Mouse (Mus musculus): Measurements from ENCODE around the gene Stab1. TPM values are rescaled to one million over a fixed set of nuclear protein-coding genes. Genes with fewer than 3 reads are reported as not detected.

Stab1 gene
- polyA plus RNA-seq, 1 experiment from 2014 or later, result 26.6 TPM

DNA sequence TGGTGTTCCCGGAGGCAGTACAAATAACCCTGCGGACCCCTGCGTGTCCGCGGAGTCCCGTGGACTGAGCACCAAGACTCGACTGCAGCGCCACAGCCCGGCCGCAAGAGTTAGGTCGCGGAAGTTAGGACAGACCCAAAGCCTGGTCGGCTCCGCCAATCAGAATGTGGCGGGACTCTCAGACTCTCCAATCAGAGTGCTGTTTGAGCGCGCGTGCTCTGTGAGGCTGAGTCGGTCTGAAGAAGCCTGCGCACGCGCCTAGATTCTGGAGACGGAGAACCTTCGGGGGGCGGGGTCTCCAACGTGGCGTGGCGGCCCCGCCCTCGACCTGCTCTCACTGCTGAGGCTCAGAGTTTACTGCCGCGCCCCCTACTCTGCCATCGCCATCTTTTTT, 39.6 kb downstream of the Stab1 start, which contains the start of gene Smim4:
Smim4 (minus strand) TSS at position 131 of the 394 bp plus-strand sequence.
- peak; percentile 94 for ATAC-seq (ENCODE audit: low FRiP score, low TSS enrichment)
- Histone ChIP-seq H3K27me3 (ENCODE audit: control insufficient read depth, insufficient read depth, low read length) (no peaks in the 10 kb centered on the region), H3K9ac (replicated peaks; ENCODE audit: low read length) (peak within 1 kb of the TSS; percentile 72), H3K27ac (replicated peaks; ENCODE audit: low read depth, low read length) (peak within 1 kb of the TSS; percentile 91), H3K4me3 (replicated peaks; ENCODE audit: low read depth, low read length) (peak within 1 kb of the TSS; percentile 71), H3K9me3 (ENCODE audit: control insufficient read depth, low read length) (no peaks in the 10 kb centered on the region), H3K4me2 (ENCODE audit: low read length) (peak within 1 kb of the TSS; percentile 72), H3K4me1 (ENCODE audit: control insufficient read depth, insufficient read depth, low read length) (peaks cover 44% of the 10 kb centered on the region), H3K36me3 (ENCODE audit: control insufficient read depth, insufficient read depth, low read length) (peaks cover 8% of the 10 kb centered on the region; the same call in 1 of the 2 replicates)
- DNase-seq, result peak; percentile 100
- under 1% methylated on average over 33 of the region's 33 CpGs for WGBS

DNA sequence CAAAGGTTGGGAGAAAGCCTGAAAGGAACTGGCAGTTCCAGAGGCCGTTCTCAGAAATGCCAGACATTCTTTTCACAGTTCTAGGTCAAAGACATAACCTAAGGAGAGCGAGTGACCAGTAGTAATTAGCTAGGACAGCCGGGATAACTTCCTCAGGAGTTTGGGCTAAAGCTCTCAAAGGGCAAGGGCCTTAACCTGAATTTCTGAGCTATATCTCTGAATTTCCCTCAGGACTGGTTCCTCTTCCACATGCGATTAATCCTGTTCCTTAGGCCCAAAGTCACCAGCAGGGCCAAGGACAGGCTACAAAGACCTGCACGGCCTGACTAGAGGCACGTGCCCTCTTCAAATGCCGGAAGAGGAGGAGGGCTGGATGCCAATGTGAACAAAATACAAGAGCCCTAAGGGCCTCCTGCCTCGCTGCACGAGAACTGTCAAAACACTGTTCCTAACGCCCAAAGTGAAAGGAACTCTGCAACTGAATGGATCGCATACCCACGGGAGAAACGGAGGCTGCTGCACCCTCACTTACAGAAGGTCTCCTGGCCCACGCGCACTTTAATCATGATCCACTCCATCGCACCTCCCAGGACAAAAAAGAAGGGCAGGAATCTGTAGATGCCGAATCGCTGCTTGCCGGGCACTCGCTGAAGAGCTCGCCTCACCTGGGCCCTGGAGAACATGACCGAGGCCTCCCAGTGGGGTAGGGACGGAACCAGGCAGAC, 40.2 kb downstream of the Stab1 start:
- peak; percentile 57 for DNase-seq
- Histone ChIP-seq H3K36me3 (ENCODE audit: control insufficient read depth, insufficient read depth, low read length) (peaks cover 14% of the 10 kb centered on the region; the same call in 1 of the 2 replicates), H3K27me3 (ENCODE audit: control insufficient read depth, insufficient read depth, low read length) (no peaks in the 10 kb centered on the region), H3K9me3 (ENCODE audit: control insufficient read depth, low read length) (no peaks in the 10 kb centered on the region), H3K4me2 (ENCODE audit: low read length) (peak overlapping the region; percentile 72), H3K9ac (replicated peaks; ENCODE audit: low read length) (peak overlapping the region; percentile 72), H3K27ac (replicated peaks; ENCODE audit: low read depth, low read length) (peak overlapping the region; percentile 75), H3K4me1 (ENCODE audit: control insufficient read depth, insufficient read depth, low read length) (peaks cover 40% of the 10 kb centered on the region), H3K4me3 (replicated peaks; ENCODE audit: low read depth, low read length) (peak overlapping the region; percentile 71)
- ATAC-seq (ENCODE audit: low FRiP score, low TSS enrichment), result no peak
- 2% methylated on average over 23 of the region's 23 CpGs for WGBS

DNA sequence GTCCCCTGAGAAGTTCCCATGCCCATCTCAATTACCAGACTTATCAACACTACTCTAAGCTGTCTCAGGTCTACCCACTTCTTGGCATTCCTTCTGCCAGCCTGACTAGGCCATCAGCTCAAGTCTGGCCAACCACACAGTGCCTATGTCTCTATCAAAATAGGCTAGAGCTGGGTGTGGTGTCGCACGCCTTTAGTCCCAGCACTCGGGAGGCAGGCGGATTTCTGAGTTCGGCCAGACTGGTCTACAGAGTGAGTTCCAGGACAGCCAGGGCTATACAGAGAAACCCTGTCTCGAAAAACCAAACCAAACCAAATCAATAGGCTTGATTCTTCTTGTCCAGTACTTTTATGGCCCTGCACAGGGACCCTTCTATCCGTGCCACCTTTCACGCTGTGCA, 41.6 kb downstream of the Stab1 start:
- no peaks in the 10 kb centered on the region for H3K27me3 ChIP-seq (ENCODE audit: control insufficient read depth, insufficient read depth, low read length)
- H3K9ac ChIP-seq (replicated peaks; ENCODE audit: low read length), result no peak overlapping the region
- WGBS, result 93% methylated on average over 8 of the region's 8 CpGs
- H3K4me2 ChIP-seq (ENCODE audit: low read length), result peak overlapping the region; percentile 29; the same call in 1 of the 2 replicates
- H3K4me1 ChIP-seq (ENCODE audit: control insufficient read depth, insufficient read depth, low read length), result peaks cover 25% of the 10 kb centered on the region
- no peak overlapping the region for H3K4me3 ChIP-seq (replicated peaks; ENCODE audit: low read depth, low read length)
- no peak overlapping the region for H3K27ac ChIP-seq (replicated peaks; ENCODE audit: low read depth, low read length)
- H3K36me3 ChIP-seq (ENCODE audit: control insufficient read depth, insufficient read depth, low read length), result peaks cover 18% of the 10 kb centered on the region
- ATAC-seq (ENCODE audit: low FRiP score, low TSS enrichment) (no peak), DNase-seq (no peak)
- no peaks in the 10 kb centered on the region for H3K9me3 ChIP-seq (ENCODE audit: control insufficient read depth, low read length)

DNA sequence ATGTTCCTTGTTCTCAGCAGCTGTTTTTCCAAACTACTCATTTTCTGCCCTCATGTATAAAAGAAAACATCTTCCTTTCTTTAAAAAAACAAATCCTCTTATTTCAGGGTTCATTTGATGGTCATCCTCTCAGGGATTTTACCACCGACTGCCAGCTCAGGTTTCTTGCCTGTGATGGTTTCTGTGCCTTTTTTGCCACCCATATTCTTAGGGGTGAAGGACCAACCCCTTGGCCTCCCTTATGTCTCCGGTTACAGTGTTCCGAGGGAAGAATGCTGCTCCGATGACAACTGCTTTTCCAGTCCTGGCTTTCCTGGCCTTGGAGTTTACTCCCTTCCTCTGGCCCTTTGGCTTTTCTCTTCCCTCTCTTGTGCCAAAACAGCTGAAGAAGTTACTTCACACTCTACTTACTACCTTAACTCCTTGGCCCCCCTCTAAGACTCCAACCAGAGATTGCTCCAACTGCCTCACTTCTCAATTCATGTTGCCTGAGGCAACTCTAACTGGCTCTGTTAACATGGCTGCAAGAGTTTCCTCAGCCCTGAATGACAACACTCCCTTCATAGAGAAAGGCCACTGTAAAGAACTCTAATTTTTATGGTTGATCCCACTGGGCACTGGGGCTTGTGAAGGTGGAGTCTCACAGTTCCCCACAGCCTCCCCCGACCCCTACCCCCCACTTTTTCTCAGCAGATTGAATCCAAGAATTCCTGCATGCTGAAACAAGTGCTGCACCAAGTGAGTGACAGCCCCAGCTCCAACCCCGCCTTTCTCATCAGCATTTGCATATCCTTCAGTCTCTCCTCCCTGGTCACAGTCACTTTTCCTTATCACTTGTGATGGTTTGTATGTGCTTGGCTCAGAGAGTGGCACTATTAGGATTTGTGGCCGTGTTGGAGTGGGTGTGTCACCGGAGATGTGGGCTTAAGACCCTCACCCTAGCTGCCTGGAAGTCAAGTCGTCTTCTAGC, 43.0 kb downstream of the Stab1 start:
- Histone ChIP-seq H3K27me3 (ENCODE audit: control insufficient read depth, insufficient read depth, low read length) (no peaks in the 10 kb centered on the region), H3K36me3 (ENCODE audit: control insufficient read depth, insufficient read depth, low read length) (peaks cover 28% of the 10 kb centered on the region), H3K4me3 (replicated peaks; ENCODE audit: low read depth, low read length) (no peak overlapping the region), H3K9me3 (ENCODE audit: control insufficient read depth, low read length) (no peaks in the 10 kb centered on the region), H3K4me2 (ENCODE audit: low read length) (no peak overlapping the region), H3K27ac (replicated peaks; ENCODE audit: low read depth, low read length) (0 out of 2 replicates have a peak overlapping the region, but pooled peaks have one; percentile 14), H3K4me1 (ENCODE audit: control insufficient read depth, insufficient read depth, low read length) (peaks cover 21% of the 10 kb centered on the region; the same call in 1 of the 2 replicates), H3K9ac (replicated peaks; ENCODE audit: low read length) (no peak overlapping the region)
- ATAC-seq (ENCODE audit: low FRiP score, low TSS enrichment), result no peak
- WGBS, result 80% methylated on average over 9 of the region's 9 CpGs
- no peak for DNase-seq

DNA sequence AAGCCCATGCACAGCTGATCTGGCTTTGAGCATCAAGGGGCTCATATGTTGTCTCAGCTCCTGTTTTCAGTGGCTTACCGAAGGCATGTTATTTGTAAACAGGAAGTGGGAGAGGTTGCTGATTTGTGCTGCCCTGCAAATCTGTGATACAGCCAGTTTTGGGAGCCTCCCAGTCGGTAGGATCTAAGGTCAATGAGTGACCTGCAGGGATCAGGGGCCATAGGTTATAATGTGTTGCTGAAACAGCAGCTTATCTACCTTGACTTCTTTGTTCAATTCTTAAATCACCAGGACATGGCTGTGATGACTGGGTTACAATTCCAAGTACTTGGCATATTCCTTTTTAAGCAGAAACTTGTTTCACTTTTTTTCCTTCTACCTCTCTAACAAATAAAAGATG, 52.9 kb downstream of the Stab1 start:
- Histone ChIP-seq H3K4me3 (replicated peaks; ENCODE audit: low read depth, low read length) (no peak overlapping the region), H3K9me3 (ENCODE audit: control insufficient read depth, low read length) (no peaks in the 10 kb centered on the region), H3K4me1 (ENCODE audit: control insufficient read depth, insufficient read depth, low read length) (no peaks in the 10 kb centered on the region), H3K36me3 (ENCODE audit: control insufficient read depth, insufficient read depth, low read length) (peaks cover 79% of the 10 kb centered on the region), H3K4me2 (ENCODE audit: low read length) (no peak overlapping the region), H3K9ac (replicated peaks; ENCODE audit: low read length) (no peak overlapping the region), H3K27ac (replicated peaks; ENCODE audit: low read depth, low read length) (no peak overlapping the region), H3K27me3 (ENCODE audit: control insufficient read depth, insufficient read depth, low read length) (no peaks in the 10 kb centered on the region)
- DNase-seq (no peak), ATAC-seq (ENCODE audit: low FRiP score, low TSS enrichment) (no peak)
- 82% methylated on average over 2 of the region's 2 CpGs for WGBS

DNA sequence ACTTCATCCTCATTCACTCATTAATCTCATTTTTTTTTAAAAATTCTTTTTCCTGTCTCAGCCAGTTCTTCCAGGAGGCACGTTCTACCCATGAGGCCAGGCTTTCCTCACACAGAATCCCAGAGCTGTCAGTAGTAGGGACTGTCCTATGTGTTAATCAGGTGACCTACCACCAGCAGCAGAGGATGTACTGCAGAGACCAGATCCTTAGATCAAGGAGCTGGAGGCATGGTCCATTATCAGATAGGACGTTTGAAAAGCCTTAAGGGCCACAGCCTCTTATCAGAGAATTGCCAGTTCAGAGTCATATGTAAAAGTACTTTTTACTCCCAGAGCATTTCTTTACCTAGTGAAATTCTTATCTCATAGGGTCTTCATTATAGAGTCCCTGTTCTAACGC, 54.4 kb downstream of the Stab1 start:
- Histone ChIP-seq H3K27me3 (ENCODE audit: control insufficient read depth, insufficient read depth, low read length) (no peaks in the 10 kb centered on the region), H3K36me3 (ENCODE audit: control insufficient read depth, insufficient read depth, low read length) (peaks cover 84% of the 10 kb centered on the region), H3K4me1 (ENCODE audit: control insufficient read depth, insufficient read depth, low read length) (no peaks in the 10 kb centered on the region), H3K9me3 (ENCODE audit: control insufficient read depth, low read length) (no peaks in the 10 kb centered on the region), H3K4me3 (replicated peaks; ENCODE audit: low read depth, low read length) (no peak overlapping the region), H3K9ac (replicated peaks; ENCODE audit: low read length) (no peak overlapping the region), H3K4me2 (ENCODE audit: low read length) (no peak overlapping the region), H3K27ac (replicated peaks; ENCODE audit: low read depth, low read length) (no peak overlapping the region)
- WGBS, result 88% methylated on average over 3 of the region's 3 CpGs
- ATAC-seq (ENCODE audit: low FRiP score, low TSS enrichment) (no peak), DNase-seq (no peak)

DNA sequence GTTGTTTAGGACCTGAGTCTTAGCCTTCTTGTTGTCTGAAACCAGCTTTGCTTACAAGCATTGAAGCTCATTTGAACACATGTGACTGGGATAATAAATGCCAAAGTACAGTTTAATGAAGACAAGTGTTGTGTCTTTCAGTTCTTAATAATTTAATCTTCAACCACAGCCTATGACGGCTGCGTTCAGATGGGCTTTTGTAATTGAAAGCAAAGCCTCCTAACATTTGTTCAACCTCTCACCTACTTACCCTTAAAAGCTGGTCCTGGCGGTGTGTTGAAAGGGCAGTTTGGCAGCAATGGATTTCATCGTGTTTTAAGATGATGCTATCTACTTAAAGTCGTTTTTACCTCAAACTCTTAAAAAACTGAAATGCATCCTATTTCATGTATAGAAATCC, 56.3 kb downstream of the Stab1 start:
- ATAC-seq (ENCODE audit: low FRiP score, low TSS enrichment) (no peak), DNase-seq (no peak)
- Histone ChIP-seq H3K4me2 (ENCODE audit: low read length) (no peak overlapping the region), H3K9me3 (ENCODE audit: control insufficient read depth, low read length) (no peaks in the 10 kb centered on the region), H3K4me3 (replicated peaks; ENCODE audit: low read depth, low read length) (no peak overlapping the region), H3K9ac (replicated peaks; ENCODE audit: low read length) (no peak overlapping the region), H3K27ac (replicated peaks; ENCODE audit: low read depth, low read length) (no peak overlapping the region), H3K36me3 (ENCODE audit: control insufficient read depth, insufficient read depth, low read length) (peaks cover 82% of the 10 kb centered on the region), H3K4me1 (ENCODE audit: control insufficient read depth, insufficient read depth, low read length) (no peaks in the 10 kb centered on the region), H3K27me3 (ENCODE audit: control insufficient read depth, insufficient read depth, low read length) (no peaks in the 10 kb centered on the region)
- WGBS, result 91% methylated on average over 5 of the region's 5 CpGs

DNA sequence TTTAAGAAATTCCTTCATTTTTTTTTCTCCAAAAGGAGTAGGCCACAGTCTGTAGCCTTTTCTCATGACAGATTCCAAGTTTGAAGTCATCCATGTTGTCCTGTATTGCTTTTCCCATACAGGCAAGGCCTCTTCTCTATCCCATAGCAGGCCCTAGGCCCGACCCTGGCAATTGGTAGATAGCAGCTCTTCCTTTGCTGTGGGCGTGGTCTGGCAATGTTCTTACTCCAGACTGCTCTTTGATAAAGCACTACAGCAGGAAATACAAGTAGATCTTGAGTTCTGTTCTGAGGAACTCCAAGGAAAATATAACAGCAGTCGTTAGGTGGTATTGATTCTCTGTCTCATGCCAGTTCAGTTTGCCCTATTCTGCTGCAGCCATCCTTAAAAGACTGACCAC, 57.8 kb downstream of the Stab1 start:
- WGBS, result 88% methylated on average over 3 of the region's 3 CpGs
- Histone ChIP-seq H3K4me3 (replicated peaks; ENCODE audit: low read depth, low read length) (no peak overlapping the region), H3K27me3 (ENCODE audit: control insufficient read depth, insufficient read depth, low read length) (no peaks in the 10 kb centered on the region), H3K4me2 (ENCODE audit: low read length) (no peak overlapping the region), H3K9me3 (ENCODE audit: control insufficient read depth, low read length) (no peaks in the 10 kb centered on the region), H3K27ac (replicated peaks; ENCODE audit: low read depth, low read length) (no peak overlapping the region), H3K9ac (replicated peaks; ENCODE audit: low read length) (no peak overlapping the region), H3K4me1 (ENCODE audit: control insufficient read depth, insufficient read depth, low read length) (no peaks in the 10 kb centered on the region), H3K36me3 (ENCODE audit: control insufficient read depth, insufficient read depth, low read length) (peaks cover 83% of the 10 kb centered on the region)
- DNase-seq, result no peak
- no peak for ATAC-seq (ENCODE audit: low FRiP score, low TSS enrichment)
